Mouse (Mus musculus) forebrain, embryonic 11.5 days (tissue): Measurements from ENCODE around the gene Hdac11. TPM values are rescaled to one million over a fixed set of nuclear protein-coding genes. Genes with fewer than 3 reads are reported as not detected.

Source experiments
- ATAC-seq: fragments of 200-750 bp; cut with Nextera tagmentation; replicated peaks from 2 replicates; pipeline ENCODE4 v1.8.0; 2017; ENCODE audit warnings: moderate TSS enrichment; ENCODE audit not compliant: low FRiP score
- DNase-seq: peaks from one replicate; pipeline ENCODE4 v3.0.0-alpha.2; 2017; ENCODE audit warnings: low spot score
- H3K27ac ChIP-seq: fragments of 300-500 bp; sonication (generic); 2 replicates; pipeline ENCODE4 v1.5.1; 2014; ENCODE audit warnings: low read depth, low read length
- H3K27me3 ChIP-seq: fragments of 300-500 bp; sonication (generic); 2 replicates; pipeline ENCODE4 v1.6.1; 2014; ENCODE audit warnings: mild to moderate bottlenecking, low read length, mixed read lengths; ENCODE audit not compliant: control insufficient read depth, insufficient read depth
- H3K36me3 ChIP-seq: fragments of 300-500 bp; sonication (generic); 2 replicates; pipeline ENCODE4 v1.6.1; 2014; ENCODE audit warnings: mild to moderate bottlenecking, low read length, moderate library complexity, mixed read lengths; ENCODE audit not compliant: control insufficient read depth, insufficient read depth
- H3K4me1 ChIP-seq: fragments of 300-500 bp; sonication (generic); replicated peaks from 2 replicates; pipeline ENCODE4 v1.6.1; 2014; ENCODE audit warnings: low read length, mixed read lengths; ENCODE audit not compliant: control insufficient read depth, insufficient read depth
- H3K4me2 ChIP-seq: fragments of 300-500 bp; sonication (generic); 2 replicates; pipeline ENCODE4 v1.6.1; 2014; ENCODE audit warnings: low read depth, mild to moderate bottlenecking, low read length, moderate library complexity, mixed read lengths; ENCODE audit not compliant: severe bottlenecking
- H3K4me3 ChIP-seq: fragments of 300-500 bp; sonication (generic); 2 replicates; pipeline ENCODE4 v1.5.1; 2014; ENCODE audit warnings: low read depth, low read length
- H3K9ac ChIP-seq: fragments of 300-500 bp; sonication (generic); 2 replicates; pipeline ENCODE4 v1.6.1; 2014; ENCODE audit warnings: low read length
- H3K9me3 ChIP-seq: fragments of 300-500 bp; sonication (generic); 2 replicates; pipeline ENCODE4 v1.6.1; 2016; ENCODE audit warnings: low read length, mixed read lengths; ENCODE audit not compliant: control insufficient read depth
- WGBS: fragments of 180-500 bp; shearing (Covaris S2); extraction: QIAGEN DNeasy Blood & Tissue Kit; methylation state at CpG from one replicate; pipeline ENCODE4 v1.1.7; 2014; 5-methylcytosine and 5-hydroxymethylcytosine counted together
- polyA plus RNA-seq: library from polyadenylated mRNA; unstranded; fragments of >200 nt; fragmentation: Nextera tagmentation; extraction: Ambion mirVana; gene quantifications from 2 replicates; pipeline ENCODE4 v1.2.1, GENCODE M21; 2014

Hdac11 gene
- polyA plus RNA-seq, 1 experiment from 2014 or later: 14.5 TPM

- Histone ChIP-seq H3K9me3 (no peaks in the 10 kb centered on the region), H3K4me2 (no peak overlapping the region), H3K27ac (no peak overlapping the region), H3K4me3 (no peak overlapping the region), H3K9ac (no peak overlapping the region), H3K4me1 (no peaks in the 10 kb centered on the region), H3K27me3 (no peaks in the 10 kb centered on the region), H3K36me3 (no peaks in the 10 kb centered on the region; the same call in 1 of the 2 replicates)
- 60% methylated on average over 3 of the region's 3 CpGs for WGBS
- ATAC-seq: no peak
- DNase-seq: peak; percentile 50
Measured at GRCm38 (mm10) chr6:91167828-91168227, 11.4 kb downstream of the Hdac11 start.

GRCm38 (mm10) chr6:91169129-91169528 is 12.7 kb downstream of the Hdac11 start:
- Histone ChIP-seq H3K27me3 (no peaks in the 10 kb centered on the region), H3K4me3 (no peak overlapping the region), H3K4me2 (no peak overlapping the region), H3K36me3 (no peaks in the 10 kb centered on the region; the same call in 1 of the 2 replicates), H3K27ac (no peak overlapping the region), H3K9ac (no peak overlapping the region), H3K9me3 (no peaks in the 10 kb centered on the region), H3K4me1 (no peaks in the 10 kb centered on the region)
- DNase-seq (no peak), ATAC-seq (no peak)
- 89% methylated on average over 8 of the region's 8 CpGs for WGBS

- DNase-seq (no peak), ATAC-seq (no peak)
- Histone ChIP-seq H3K4me3 (no peak overlapping the region), H3K4me1 (no peaks in the 10 kb centered on the region), H3K36me3 (no peaks in the 10 kb centered on the region; the same call in 1 of the 2 replicates), H3K27me3 (no peaks in the 10 kb centered on the region), H3K9ac (no peak overlapping the region), H3K9me3 (no peaks in the 10 kb centered on the region), H3K27ac (no peak overlapping the region), H3K4me2 (no peak overlapping the region)
- 76% methylated on average over 3 of the region's 3 CpGs for WGBS
Measured at GRCm38 (mm10) chr6:91171396-91171895, 15.0 kb downstream of the Hdac11 start.

- DNase-seq (no peak), ATAC-seq (no peak)
- Histone ChIP-seq H3K27me3 (no peaks in the 10 kb centered on the region), H3K27ac (no peak overlapping the region), H3K9me3 (no peaks in the 10 kb centered on the region), H3K9ac (no peak overlapping the region), H3K36me3 (no peaks in the 10 kb centered on the region; the same call in 1 of the 2 replicates), H3K4me1 (no peaks in the 10 kb centered on the region), H3K4me2 (no peak overlapping the region), H3K4me3 (no peak overlapping the region)
- WGBS: 82% methylated on average over 2 of the region's 2 CpGs
Measured at GRCm38 (mm10) chr6:91172381-91172780, 15.9 kb downstream of the Hdac11 start.

GRCm38 (mm10) chr6:91173221-91173880 is 16.9 kb downstream of the Hdac11 start:
- no peaks in the 10 kb centered on the region for H3K9me3 ChIP-seq
- no peak overlapping the region for H3K27ac ChIP-seq
- H3K4me2 ChIP-seq: no peak overlapping the region
- DNase-seq (peak; percentile 80), ATAC-seq (0 out of 2 replicates have a peak, but pooled peaks have one; percentile 44)
- no peaks in the 10 kb centered on the region for H3K4me1 ChIP-seq
- no peaks in the 10 kb centered on the region for H3K27me3 ChIP-seq
- no peak overlapping the region for H3K9ac ChIP-seq
- WGBS: 47% methylated on average over 7 of the region's 7 CpGs
- H3K36me3 ChIP-seq: no peaks in the 10 kb centered on the region; the same call in 1 of the 2 replicates
- no peak overlapping the region for H3K4me3 ChIP-seq

- H3K4me2 ChIP-seq: no peak overlapping the region
- H3K9ac ChIP-seq: no peak overlapping the region
- H3K4me1 ChIP-seq: no peaks in the 10 kb centered on the region
- no peaks in the 10 kb centered on the region for H3K9me3 ChIP-seq
- no peaks in the 10 kb centered on the region; the same call in 1 of the 2 replicates for H3K36me3 ChIP-seq
- 93% methylated on average over 3 of the region's 3 CpGs for WGBS
- ATAC-seq (no peak), DNase-seq (no peak)
- H3K27ac ChIP-seq: no peak overlapping the region
- H3K4me3 ChIP-seq: no peak overlapping the region
- no peaks in the 10 kb centered on the region; the same call in 1 of the 2 replicates for H3K27me3 ChIP-seq
Measured at GRCm38 (mm10) chr6:91174211-91174610, 17.7 kb downstream of the Hdac11 start.

- Histone ChIP-seq H3K36me3 (no peaks in the 10 kb centered on the region), H3K27me3 (no peaks in the 10 kb centered on the region; the same call in 1 of the 2 replicates), H3K9me3 (no peaks in the 10 kb centered on the region), H3K9ac (no peak overlapping the region), H3K4me1 (no peaks in the 10 kb centered on the region), H3K4me3 (no peak overlapping the region), H3K4me2 (no peak overlapping the region), H3K27ac (0 out of 2 replicates have a peak overlapping the region, but pooled peaks have one; percentile 12)
- WGBS: 63% methylated on average over 9 of the region's 9 CpGs
- DNase-seq (no peak), ATAC-seq (no peak)
Measured at GRCm38 (mm10) chr6:91180767-91181171, 24.3 kb downstream of the Hdac11 start.

GRCm38 (mm10) chr6:91181320-91181719 is 24.9 kb downstream of the Hdac11 start:
- Histone ChIP-seq H3K4me1 (no peaks in the 10 kb centered on the region), H3K27me3 (no peaks in the 10 kb centered on the region; the same call in 1 of the 2 replicates), H3K4me2 (no peak overlapping the region), H3K27ac (no peak overlapping the region), H3K36me3 (no peaks in the 10 kb centered on the region), H3K4me3 (no peak overlapping the region), H3K9ac (no peak overlapping the region), H3K9me3 (no peaks in the 10 kb centered on the region)
- ATAC-seq: no peak
- WGBS: 85% methylated on average over 2 of the region's 2 CpGs
- DNase-seq: no peak

- no peaks in the 10 kb centered on the region for H3K9me3 ChIP-seq
- no peak overlapping the region for H3K27ac ChIP-seq
- ATAC-seq (no peak), DNase-seq (no peak)
- no peak overlapping the region for H3K4me3 ChIP-seq
- no peaks in the 10 kb centered on the region; the same call in 1 of the 2 replicates for H3K27me3 ChIP-seq
- no peaks in the 10 kb centered on the region for H3K4me1 ChIP-seq
- WGBS: 89% methylated on average over 4 of the region's 4 CpGs
- H3K4me2 ChIP-seq: no peak overlapping the region
- H3K9ac ChIP-seq: no peak overlapping the region
- H3K36me3 ChIP-seq: no peaks in the 10 kb centered on the region
Measured at GRCm38 (mm10) chr6:91182075-91182490, 25.6 kb downstream of the Hdac11 start.
